ENCODE assay signal across 12 mouse cellular contexts in the genomic region with DNA sequence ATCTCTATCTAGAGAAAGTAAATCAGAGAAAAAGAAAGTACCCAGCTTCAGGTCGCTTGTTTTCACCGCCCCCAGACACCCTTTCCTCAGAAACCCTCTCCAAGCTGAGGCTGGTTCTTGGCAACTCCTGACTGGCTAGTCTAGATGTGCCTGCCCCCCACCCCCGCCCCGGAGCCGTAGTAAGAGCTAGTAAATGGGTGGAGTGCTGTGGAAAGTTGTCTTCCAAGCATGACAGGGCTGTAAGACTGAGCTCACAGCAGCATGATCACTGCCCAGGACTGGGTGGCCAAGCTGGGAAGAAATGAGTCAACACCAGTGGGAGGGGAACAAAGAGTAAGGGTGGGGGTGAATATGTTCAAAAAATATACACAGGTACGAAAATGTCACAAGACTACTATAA. TPM values are rescaled to one million over a fixed set of nuclear protein-coding genes. Genes with fewer than 3 reads are reported as not detected.
A peak's percentile ranks its signal among the peaks of the same experiment; 100 is the strongest.
DNase-seq lines count a peak whose midpoint lies in the region; ATAC-seq lines count a peak whose summit lies in the region.
"Had no signal": no experiment of that assay in that cellular context is flagged by ENCODE, and none has a peak within 500 bp of the region (broad histone marks: within the 10 kb centered on the region; RNA-seq: fewer than 3 reads in every experiment).

No protein-coding gene starts in this region.

- H3K4me2 ChIP-seq in heart, embryonic 12.5 days, result no peak overlapping the region
- no peak overlapping the region for H3K4me2 ChIP-seq in forebrain, embryonic 16.5 days (ENCODE audit: low read length)
- H3K4me2 ChIP-seq: forebrain, embryonic 12.5 days; midbrain, embryonic 11.5 days had no signal

- no peaks in the 10 kb centered on the region for H3K9me3 ChIP-seq in heart, embryonic 12.5 days (replicated peaks)
- no peaks in the 10 kb centered on the region for H3K9me3 ChIP-seq in forebrain, embryonic 16.5 days (ENCODE audit: control insufficient read depth, low read length)
- H3K9me3 ChIP-seq: forebrain, embryonic 12.5 days had no signal

- 65% methylated on average over 6 of the region's 6 CpGs for WGBS in heart, embryonic 12.5 days
- 83% methylated on average over 6 of the region's 6 CpGs for WGBS in forebrain, embryonic 16.5 days

- H3K4me3 ChIP-seq in heart, embryonic 12.5 days, result no peak overlapping the region
- H3K4me3 ChIP-seq in forebrain, embryonic 16.5 days (replicated peaks; ENCODE audit: low read length), result no peak overlapping the region
- H3K4me3 ChIP-seq: forebrain, embryonic 12.5 days had no signal

- H3K36me3 ChIP-seq in heart, embryonic 12.5 days, result peaks cover 16% of the 10 kb centered on the region
- H3K36me3 ChIP-seq in forebrain, embryonic 16.5 days (ENCODE audit: control insufficient read depth, insufficient read depth), result no peaks in the 10 kb centered on the region
- H3K36me3 ChIP-seq: forebrain, embryonic 12.5 days had no signal

- DNase-seq in heart, adult 11 months, result peak; percentile 95
- no peak for DNase-seq in heart, postnatal 4 days
- DNase-seq in 3134 (ENCODE audit: extremely low read depth, insufficient read length, low spot score) (peak; percentile 46), ES-CJ7 (ENCODE audit: low read depth, low spot score) (peak; percentile 59)
- no peak for DNase-seq in thymus, postnatal 10 days (ENCODE audit: low spot score in 2 of 2)
- no peak for DNase-seq in retina, embryonic 14.5 days (ENCODE audit: low spot score)
- DNase-seq: cerebellum, postnatal 10 days had no signal

- no peak overlapping the region for H3K27ac ChIP-seq in heart, embryonic 12.5 days (ENCODE audit: poor library complexity, severe bottlenecking)
- H3K27ac ChIP-seq in forebrain, embryonic 16.5 days (ENCODE audit: low read length), result no peak overlapping the region
- H3K27ac ChIP-seq: forebrain, embryonic 12.5 days; hindbrain, postnatal 0 days had no signal

- no peak overlapping the region for H3K9ac ChIP-seq in heart, embryonic 12.5 days
- H3K9ac ChIP-seq in forebrain, embryonic 16.5 days (replicated peaks; ENCODE audit: low read depth, low read length), result no peak overlapping the region
- H3K9ac ChIP-seq: forebrain, embryonic 12.5 days had no signal

- ATAC-seq in heart, embryonic 12.5 days (ENCODE audit: insufficient number of reproducible peaks, low FRiP score), result peak; percentile 33; the same call in 1 of the 2 replicates
- no peak for ATAC-seq in forebrain, embryonic 16.5 days
- ATAC-seq: hindbrain, postnatal 0 days had no signal

- no peaks in the 10 kb centered on the region for H3K27me3 ChIP-seq in heart, embryonic 12.5 days (replicated peaks)
- no peaks in the 10 kb centered on the region for H3K27me3 ChIP-seq in forebrain, embryonic 16.5 days (replicated peaks; ENCODE audit: control insufficient read depth, insufficient read depth, low read length)
- H3K27me3 ChIP-seq: forebrain, embryonic 12.5 days had no signal

- H3K4me1 ChIP-seq in heart, embryonic 12.5 days (replicated peaks), result peaks cover 6% of the 10 kb centered on the region
- no peaks in the 10 kb centered on the region for H3K4me1 ChIP-seq in forebrain, embryonic 16.5 days (replicated peaks; ENCODE audit: control insufficient read depth, insufficient read depth, low read length)
- H3K4me1 ChIP-seq: forebrain, embryonic 12.5 days had no signal

RNA-seq across cellular contexts. Expression of a gene that starts 33.8 kb away (rescaled TPM):
- total RNA-seq in heart, postnatal 4 days (2021), result 10 to 100 TPM; 34.3 to 34.9 TPM
- 33.9 and 37.0 TPM in 2 replicates for polyA plus RNA-seq in heart, embryonic 12.5 days (2016; fragmentation: Nextera tagmentation; extraction: Ambion mirVana)
- 65.3 and 66.9 TPM in 2 replicates for polyA plus RNA-seq in forebrain, embryonic 16.5 days (2015; fragmentation: Nextera tagmentation; extraction: Ambion mirVana)

Comparison
In these comparisons a context has a peak if more than half of its experiments do, and no peak if none do; other contexts are left out.
1. DNase-seq: peak in heart, adult 11 months (single experiment), 3134 (single experiment) and ES-CJ7 (single experiment); none in heart, postnatal 4 days (single experiment), thymus, postnatal 10 days (0 of 2) and retina, embryonic 14.5 days (single experiment).